Mouse (Mus musculus) MEL (cell line): ENCODE data around the gene Mad2l1bp. TPM values are rescaled to one million over a fixed set of nuclear protein-coding genes. Genes with fewer than 3 reads are reported as not detected.

Experiments
- DNase-seq: peaks from one replicate; pipeline ENCODE4 v3.0.0; 2011; ENCODE audit warnings: low read depth, low spot score
- H3K27ac ChIP-seq: 2 replicates; pipeline ENCODE4 v1.5.1; 2012; ENCODE audit warnings: low read depth, mild to moderate bottlenecking, control low read depth, low read length, moderate library complexity; ENCODE audit not compliant: control insufficient read depth
- H3K27me3 ChIP-seq, 2 experiments: fragments of 150-350 bp in 1 of 2; sonication (generic) in 1 of 2; 2 replicates each; pipeline ENCODE4 v1.6.1; 2012; ENCODE audit warnings: low read length in 2 of 2, mild to moderate bottlenecking in 2 of 2, improper control_type of control experiment in 1 of 2, moderate library complexity in 1 of 2; ENCODE audit not compliant: insufficient read depth in 2 of 2, control insufficient read depth in 1 of 2
- H3K36me3 ChIP-seq, 2 experiments: 2 replicates each; pipeline ENCODE4 v1.6.1; 2012 to 2014; ENCODE audit warnings: low read length in 2 of 2, improper control_type of control experiment in 1 of 2, inconsistent platforms in 1 of 2, mild to moderate bottlenecking in 1 of 2; ENCODE audit not compliant: insufficient read depth in 2 of 2, control insufficient read depth in 1 of 2
- H3K4me1 ChIP-seq, 2 experiments: fragments of 150-350 bp in 1 of 2; sonication (generic) in 1 of 2; 2 replicates each; pipeline ENCODE4 v1.6.1; 2012; ENCODE audit warnings: low read length in 2 of 2, improper control_type of control experiment in 1 of 2, mild to moderate bottlenecking in 1 of 2; ENCODE audit not compliant: insufficient read depth in 2 of 2, control insufficient read depth in 1 of 2
- H3K4me3 ChIP-seq, 2 experiments: fragments of 150-350 bp in 1 of 2; sonication (generic) in 1 of 2; 2 replicates each; pipeline ENCODE4 v1.5.1; 2012; ENCODE audit warnings: low read depth in 2 of 2, low read length in 2 of 2, mild to moderate bottlenecking in 2 of 2, moderate library complexity in 2 of 2, control low read depth in 1 of 2, improper control_type of control experiment in 1 of 2; ENCODE audit not compliant: control insufficient read depth in 1 of 2, insufficient read depth in 1 of 2
- H3K79me2 ChIP-seq: 2 replicates; pipeline ENCODE4 v1.6.1; 2012; ENCODE audit warnings: mild to moderate bottlenecking, low read length, moderate library complexity; ENCODE audit not compliant: control insufficient read depth, poor library complexity, insufficient read depth
- H3K9ac ChIP-seq: 2 replicates; pipeline ENCODE4 v1.6.1; 2012; ENCODE audit warnings: low read depth, mild to moderate bottlenecking, control low read depth, low read length, moderate library complexity; ENCODE audit not compliant: control insufficient read depth, poor library complexity, severe bottlenecking
- H3K9me3 ChIP-seq: fragments of 150-350 bp; sonication (generic); replicated peaks from 2 replicates; pipeline ENCODE4 v1.6.1; 2012; ENCODE audit warnings: mild to moderate bottlenecking, low read length, improper control_type of control experiment, moderate library complexity; ENCODE audit not compliant: insufficient read depth
- ELF1 ChIP-seq: IDR thresholded peaks from 2 replicates; pipeline ENCODE4 v1.6.1; 2014; ENCODE audit warnings: low read depth, mild to moderate bottlenecking, inconsistent platforms, low read length, improper control_type of control experiment, moderate library complexity
- EP300 ChIP-seq, 2 experiments: IDR thresholded peaks; 2 replicates each; pipeline ENCODE4 v1.6.1; 2011; ENCODE audit warnings: improper control_type of control experiment in 2 of 2, low read length in 2 of 2, low read depth in 1 of 2, mild to moderate bottlenecking in 1 of 2
- ETS1 ChIP-seq: IDR thresholded peaks from 2 replicates; pipeline ENCODE4 v1.6.1; 2012; ENCODE audit warnings: low read depth, mild to moderate bottlenecking, inconsistent platforms, low read length, improper control_type of control experiment, moderate library complexity
- GATA1 ChIP-seq: IDR thresholded peaks from 2 replicates; pipeline ENCODE4 v1.6.1; 2011; ENCODE audit warnings: low read depth, low read length, improper control_type of control experiment
- HCFC1 ChIP-seq: IDR thresholded peaks from 2 replicates; pipeline ENCODE4 v1.6.1; 2012; ENCODE audit warnings: low read depth, mild to moderate bottlenecking, inconsistent platforms, low read length, improper control_type of control experiment, moderate library complexity
- MAZ ChIP-seq: IDR thresholded peaks from 2 replicates; pipeline ENCODE4 v1.6.1; 2012; ENCODE audit warnings: low read depth, mild to moderate bottlenecking, inconsistent platforms, low read length, improper control_type of control experiment
- MEF2A ChIP-seq: IDR thresholded peaks from 2 replicates; pipeline ENCODE4 v1.6.1; 2014; ENCODE audit warnings: low read depth, mild to moderate bottlenecking, inconsistent platforms, low read length, improper control_type of control experiment; ENCODE audit not compliant: poor library complexity, insufficient replicate concordance, severe bottlenecking; ENCODE audit errors: extremely low read depth
- MXI1 ChIP-seq: IDR thresholded peaks from 2 replicates; pipeline ENCODE4 v1.6.1; 2011; ENCODE audit warnings: mild to moderate bottlenecking, low read depth, low read length, improper control_type of control experiment
- NELFE ChIP-seq: IDR thresholded peaks from 2 replicates; pipeline ENCODE4 v1.6.1; 2011; ENCODE audit warnings: low read depth, low read length, improper control_type of control experiment
- NRF1 ChIP-seq: IDR thresholded peaks from 2 replicates; pipeline ENCODE4 v1.6.1; 2014; ENCODE audit warnings: low read depth, mild to moderate bottlenecking, inconsistent platforms, low read length, improper control_type of control experiment, moderate library complexity; ENCODE audit not compliant: poor library complexity, insufficient read depth, severe bottlenecking
- POLR2AphosphoS2 ChIP-seq: IDR thresholded peaks from 2 replicates; pipeline ENCODE4 v1.6.1; 2011; ENCODE audit warnings: low read length, improper control_type of control experiment
- RCOR1 ChIP-seq: IDR thresholded peaks from 2 replicates; pipeline ENCODE4 v1.6.1; 2012; ENCODE audit warnings: low read depth, mild to moderate bottlenecking, inconsistent platforms, low read length, improper control_type of control experiment
- TAL1 ChIP-seq: IDR thresholded peaks from 2 replicates; pipeline ENCODE4 v1.6.1; 2012; ENCODE audit warnings: mild to moderate bottlenecking, inconsistent platforms, low read length, moderate library complexity, mixed read lengths
- UBTF ChIP-seq: IDR thresholded peaks from 2 replicates; pipeline ENCODE4 v1.6.1; 2012; ENCODE audit warnings: low read depth, mild to moderate bottlenecking, inconsistent platforms, low read length, improper control_type of control experiment, moderate library complexity, borderline replicate concordance; ENCODE audit not compliant: insufficient read depth
- USF1 ChIP-seq: IDR thresholded peaks from 2 replicates; pipeline ENCODE4 v1.6.1; 2014; ENCODE audit warnings: low read depth, mild to moderate bottlenecking, inconsistent platforms, low read length, improper control_type of control experiment, moderate library complexity
- USF2 ChIP-seq, 2 experiments: IDR thresholded peaks; 2 replicates each; pipeline ENCODE4 v1.6.1; 2011 to 2012; ENCODE audit warnings: improper control_type of control experiment in 2 of 2, low read length in 2 of 2, borderline replicate concordance in 1 of 2, inconsistent platforms in 1 of 2, low read depth in 1 of 2, mild to moderate bottlenecking in 1 of 2; ENCODE audit not compliant: insufficient read depth in 1 of 2
- ZC3H11A ChIP-seq: IDR thresholded peaks from 2 replicates; pipeline ENCODE4 v1.6.1; 2012; ENCODE audit warnings: low read depth, mild to moderate bottlenecking, inconsistent platforms, low read length, improper control_type of control experiment
- ZMIZ1 ChIP-seq: IDR thresholded peaks from 2 replicates; pipeline ENCODE4 v1.6.1; 2012; ENCODE audit warnings: low read depth, mild to moderate bottlenecking, inconsistent platforms, low read length, improper control_type of control experiment, moderate library complexity
- polyA plus RNA-seq, 2 experiments: library from polyadenylated mRNA; stranded (reverse) in 1 of 2; unstranded in 1 of 2; fragments of >175 nt in 1 of 2; fragments of >200 nt in 1 of 2; gene quantifications; 2 replicates each; pipeline versions ENCODE4 v1.2.1 to v1.2.4; 2012; ENCODE audit warnings: low replicate concordance in 2 of 2, low read depth in 1 of 2; ENCODE audit not compliant: insufficient read length in 2 of 2, insufficient read depth in 1 of 2, missing spikeins in 1 of 2
- total RNA-seq: library from RNA; depleted of rRNA; stranded (reverse); fragments of 300-350 nt; gene quantifications from 2 replicates; pipeline ENCODE4 v1.2.3, GENCODE M21; 2012

Gene Mad2l1bp
- total and polyA plus RNA-seq, 3 experiments: 14.1 to 23.1 TPM; not detected in 1

DNA sequence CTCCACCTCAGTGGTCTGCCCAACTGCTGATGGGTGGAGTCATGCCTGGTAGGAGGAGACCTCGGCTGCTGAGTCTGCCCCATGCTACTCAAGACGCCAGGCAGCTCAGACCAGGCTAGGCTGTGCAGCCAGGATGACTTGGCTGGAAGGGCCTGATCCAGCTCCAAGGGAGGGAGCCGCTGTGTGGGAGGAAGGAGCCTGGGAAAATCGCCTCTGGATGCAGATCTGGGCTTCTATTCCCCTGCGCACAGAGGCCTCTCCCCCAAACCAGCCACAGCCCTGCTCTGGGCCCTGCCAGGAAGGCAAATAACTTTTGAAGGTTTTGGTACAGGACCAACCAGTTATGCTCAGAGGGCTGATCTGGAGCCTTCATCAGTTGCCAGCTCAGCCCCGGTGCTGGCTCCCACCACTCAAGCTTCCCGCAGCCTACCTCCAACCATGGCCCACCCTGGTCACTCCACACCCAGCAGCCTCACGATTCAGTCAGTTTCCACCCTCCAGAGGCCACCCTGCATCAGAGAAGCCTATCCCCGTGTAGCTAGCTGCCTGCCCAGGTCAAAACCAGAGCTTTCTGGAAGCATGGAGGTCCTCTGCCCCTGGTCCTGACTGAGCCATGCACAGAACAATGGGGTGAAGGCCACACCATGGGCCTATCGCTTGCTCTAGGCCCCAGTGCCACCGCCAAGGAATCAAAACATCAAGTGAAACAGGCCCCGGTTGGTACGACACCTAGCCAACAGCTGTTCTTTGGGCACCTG lies 23.4 kb downstream of the Mad2l1bp start:
- TF ChIP-seq POLR2AphosphoS2 (0 out of 2 replicates have a peak, but pooled peaks have one; percentile 8), GATA1 (no peak), RCOR1 (no peak), ZC3H11A (no peak)

DNA sequence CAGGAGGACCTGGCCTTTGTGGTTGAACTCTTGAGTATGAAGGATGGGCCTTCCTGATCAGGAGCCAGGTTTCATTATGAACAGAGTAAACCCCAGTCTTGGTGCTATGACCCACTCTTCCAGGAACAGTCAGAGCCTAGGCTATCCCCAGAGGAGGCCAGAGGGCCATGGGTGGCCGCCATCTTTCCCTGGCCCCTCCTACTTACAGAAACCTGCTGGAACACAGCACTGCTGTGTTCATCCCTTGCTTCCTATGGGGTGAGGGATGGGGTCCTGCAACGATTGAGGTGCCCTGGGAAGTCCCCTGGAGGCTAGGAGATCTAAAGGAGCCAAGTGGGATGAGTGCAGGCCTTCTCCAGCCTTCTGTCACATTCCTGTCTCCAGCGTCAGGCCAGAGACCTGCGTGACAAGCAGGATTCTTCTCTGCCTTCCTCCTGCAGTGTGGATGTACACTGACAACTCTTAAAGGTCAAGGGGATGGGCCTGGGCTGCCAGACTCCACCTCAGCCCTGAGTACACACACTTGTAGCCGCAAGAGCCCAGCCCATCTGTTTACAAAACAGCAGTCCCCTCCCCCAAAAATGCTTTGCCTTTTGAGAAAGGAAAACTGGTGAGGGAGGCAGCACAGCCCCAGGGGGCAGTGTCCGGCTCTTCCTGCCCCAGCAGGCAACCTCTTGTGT lies 25.4 kb downstream of the Mad2l1bp start:
- H3K27me3 ChIP-seq: no peaks in the 10 kb centered on the region
- TF ChIP-seq MEF2A (no peak), NRF1 (no peak), USF1 (no peak), NELFE (no peak), HCFC1 (no peak), TAL1 (no peak), UBTF (no peak), USF2 (IDR thresholded peaks at IDR 0.05; ENCODE audit: borderline replicate concordance in 1 of 2, insufficient read depth in 1 of 2, low read depth in 1 of 2, low read length in 2 of 2) (no peak), EP300 (IDR thresholded peaks at IDR 0.05; ENCODE audit: low read depth in 1 of 2, low read length in 2 of 2) (no peak), MXI1 (no peak), ZMIZ1 (no peak), ELF1 (no peak), ETS1 (no peak), MAZ (no peak)
- peaks cover 0 to 6% of the 10 kb centered on the region in 2 experiments; a peak in 3 of 4 replicates for H3K36me3 ChIP-seq
- H3K4me1 ChIP-seq: peaks cover 2 to 10% of the 10 kb centered on the region in 2 experiments; a peak in 3 of 4 replicates
- no peaks in the 10 kb centered on the region for H3K79me2 ChIP-seq
- H3K9me3 ChIP-seq: no peaks in the 10 kb centered on the region
- H3K9ac ChIP-seq: no peak overlapping the region
- no peak overlapping the region for H3K4me3 ChIP-seq
- no peak for DNase-seq
- no peak overlapping the region for H3K27ac ChIP-seq

More for the DNA sequence above, 23.4 kb downstream of the Mad2l1bp start:
- DNase-seq: no peak
- no peak overlapping the region for H3K9ac ChIP-seq
- H3K27ac ChIP-seq: no peak overlapping the region
- peaks cover 2 to 13% of the 10 kb centered on the region in 2 experiments; a peak in 3 of 4 replicates for H3K4me1 ChIP-seq
- H3K36me3 ChIP-seq: peaks cover 0 to 6% of the 10 kb centered on the region in 2 experiments; a peak in 3 of 4 replicates
- no peaks in the 10 kb centered on the region for H3K27me3 ChIP-seq
- H3K9me3 ChIP-seq: no peaks in the 10 kb centered on the region
- H3K4me3 ChIP-seq: no peak overlapping the region
- H3K79me2 ChIP-seq: no peaks in the 10 kb centered on the region
